In genomic region chr3:85543652-85544051, GRCm38 (mm10) we compare ENCODE assay signal across 9 mouse cellular contexts. TPM values are rescaled to one million over a fixed set of nuclear protein-coding genes. Genes with fewer than 3 reads are reported as not detected.
A peak's percentile ranks its signal among the peaks of the same experiment; 100 is the strongest.
DNase-seq lines count a peak whose midpoint lies in the region; ATAC-seq and TF ChIP-seq lines count a peak whose summit lies in the region.
"Had no signal": no experiment of that assay in that cellular context is flagged by ENCODE, and none has a peak within 500 bp of the region (broad histone marks: within the 10 kb centered on the region; RNA-seq: fewer than 3 reads in every experiment).

No protein-coding gene starts in this region.

- WGBS in hindbrain, embryonic 10.5 days = 77% methylated on average over 2 of the region's 2 CpGs
- WGBS in hindbrain, embryonic 12.5 days = 59% methylated on average over 2 of the region's 2 CpGs
- 50% methylated on average over 2 of the region's 2 CpGs for WGBS in lung, embryonic 14.5 days
- 67% methylated on average over 2 of the region's 2 CpGs for WGBS in forebrain, embryonic 16.5 days

- H3K4me1 ChIP-seq in hindbrain, embryonic 10.5 days (replicated peaks) = no peaks in the 10 kb centered on the region
- H3K4me1 ChIP-seq in hindbrain, embryonic 12.5 days = no peaks in the 10 kb centered on the region
- H3K4me1 ChIP-seq in lung, embryonic 14.5 days (ENCODE audit: insufficient read depth) = no peaks in the 10 kb centered on the region
- no peaks in the 10 kb centered on the region for H3K4me1 ChIP-seq in forebrain, embryonic 16.5 days (replicated peaks; ENCODE audit: control insufficient read depth, insufficient read depth, low read length)

- H3K4me3 ChIP-seq in hindbrain, embryonic 10.5 days = no peak overlapping the region
- H3K4me3 ChIP-seq in hindbrain, embryonic 12.5 days = no peak overlapping the region
- no peak overlapping the region for H3K4me3 ChIP-seq in lung, embryonic 14.5 days (ENCODE audit: low read depth, low read length)
- H3K4me3 ChIP-seq in forebrain, embryonic 16.5 days (replicated peaks; ENCODE audit: low read length) = no peak overlapping the region

- no peak overlapping the region for H3K9ac ChIP-seq in hindbrain, embryonic 12.5 days
- no peak overlapping the region for H3K9ac ChIP-seq in lung, embryonic 14.5 days
- no peak overlapping the region for H3K9ac ChIP-seq in forebrain, embryonic 16.5 days (replicated peaks; ENCODE audit: low read depth, low read length)

- no peak for ATAC-seq in hindbrain, embryonic 12.5 days (ENCODE audit: low FRiP score)
- ATAC-seq in lung, embryonic 14.5 days (ENCODE audit: insufficient read depth) = no peak
- ATAC-seq in forebrain, embryonic 16.5 days = no peak

- peak; percentile 58 for TF ChIP-seq CTCF in lung, embryonic 14.5 days (IDR thresholded peaks at IDR 0.05; ENCODE audit: low read depth)

- H3K36me3 ChIP-seq in hindbrain, embryonic 10.5 days = no peaks in the 10 kb centered on the region
- H3K36me3 ChIP-seq in hindbrain, embryonic 12.5 days = no peaks in the 10 kb centered on the region
- H3K36me3 ChIP-seq in lung, embryonic 14.5 days (ENCODE audit: insufficient read depth) = no peaks in the 10 kb centered on the region
- H3K36me3 ChIP-seq in forebrain, embryonic 16.5 days (ENCODE audit: control insufficient read depth, insufficient read depth) = no peaks in the 10 kb centered on the region

- no peaks in the 10 kb centered on the region for H3K9me3 ChIP-seq in hindbrain, embryonic 10.5 days
- H3K9me3 ChIP-seq in hindbrain, embryonic 12.5 days (replicated peaks) = no peaks in the 10 kb centered on the region
- H3K9me3 ChIP-seq in lung, embryonic 14.5 days (ENCODE audit: low read depth, low read length) = no peaks in the 10 kb centered on the region
- H3K9me3 ChIP-seq in forebrain, embryonic 16.5 days (ENCODE audit: control insufficient read depth, low read length) = no peaks in the 10 kb centered on the region

- H3K4me2 ChIP-seq in hindbrain, embryonic 12.5 days (replicated peaks) = no peak overlapping the region
- H3K4me2 ChIP-seq in lung, embryonic 14.5 days = no peak overlapping the region
- H3K4me2 ChIP-seq in forebrain, embryonic 16.5 days (ENCODE audit: low read length) = no peak overlapping the region

- DNase-seq in hindbrain, embryonic 10.5 days (ENCODE audit: low spot score) = peak; percentile 18
- DNase-seq in B cell, adult 2 months = peak; percentile 2 to 9
- peak; percentile 46 for DNase-seq in ZHBTc4 (ENCODE audit: low read depth, low spot score)
- DNase-seq in lung, embryonic 14.5 days = peak; percentile 48
- DNase-seq in urinary bladder, postnatal 25 days (ENCODE audit: low spot score) = no peak
- no peak for DNase-seq in left cerebral cortex, adult 18-20 months (ENCODE audit: low spot score in 2 of 2)
- DNase-seq: cerebellum, adult 11-12 months had no signal

- no peak overlapping the region for H3K27ac ChIP-seq in hindbrain, embryonic 10.5 days
- no peak overlapping the region for H3K27ac ChIP-seq in hindbrain, embryonic 12.5 days
- no peak overlapping the region for H3K27ac ChIP-seq in lung, embryonic 14.5 days (ENCODE audit: low read depth)
- H3K27ac ChIP-seq in forebrain, embryonic 16.5 days (ENCODE audit: low read length) = no peak overlapping the region

- H3K27me3 ChIP-seq in hindbrain, embryonic 10.5 days (ENCODE audit: insufficient read depth, poor library complexity, severe bottlenecking) = no peaks in the 10 kb centered on the region
- no peaks in the 10 kb centered on the region for H3K27me3 ChIP-seq in hindbrain, embryonic 12.5 days
- H3K27me3 ChIP-seq in lung, embryonic 14.5 days (ENCODE audit: insufficient read depth, low read length) = no peaks in the 10 kb centered on the region
- H3K27me3 ChIP-seq in forebrain, embryonic 16.5 days (replicated peaks; ENCODE audit: control insufficient read depth, insufficient read depth, low read length) = no peaks in the 10 kb centered on the region

RNA-seq across cellular contexts. Expression of gene Gatb, which starts 30.3 kb away (rescaled TPM):
- polyA plus RNA-seq in hindbrain, embryonic 10.5 days (2016; fragmentation: Nextera tagmentation; extraction: Ambion mirVana) = 23.2 and 26.3 TPM in 2 replicates
- polyA plus RNA-seq in hindbrain, embryonic 12.5 days (2016; fragmentation: Nextera tagmentation; extraction: Ambion mirVana) = 20.0 and 24.1 TPM in 2 replicates
- polyA plus RNA-seq in lung, embryonic 14.5 days (2014; fragmentation: Nextera tagmentation; extraction: Ambion mirVana) = 18.2 and 21.2 TPM in 2 replicates
- 23.1 and 24.0 TPM in 2 replicates for polyA plus RNA-seq in forebrain, embryonic 16.5 days (2015; fragmentation: Nextera tagmentation; extraction: Ambion mirVana)
- total RNA-seq in left cerebral cortex, adult 18-20 months (2021) = 10 to 100 TPM; 17.4 to 21.4 TPM

Comparison
In these comparisons a context has a peak if more than half of its experiments do, and no peak if none do; other contexts are left out.
1. DNase-seq: peak in hindbrain, embryonic 10.5 days (single experiment), B cell, adult 2 months (2 of 2), ZHBTc4 (single experiment) and lung, embryonic 14.5 days (single experiment); none in urinary bladder, postnatal 25 days (single experiment) and left cerebral cortex, adult 18-20 months (0 of 2).